Mouse (Mus musculus) lung, embryonic 14.5 days (tissue): ENCODE results near the gene Tagln3. TPM values are rescaled to one million over a fixed set of nuclear protein-coding genes. Genes with fewer than 3 reads are reported as not detected.

Experiments used
- ATAC-seq: fragments of 200-750 bp; cut with Nextera tagmentation; 2 replicates; pipeline ENCODE4 v1.8.0; 2017; ENCODE audit warnings: mild to moderate bottlenecking, moderate TSS enrichment, moderate library complexity; ENCODE audit not compliant: insufficient read depth
- DNase-seq: peaks from one replicate; pipeline ENCODE4 v3.0.0-alpha.2; 2015
- H3K27ac ChIP-seq: fragments of 300-500 bp; sonication (generic); 2 replicates; pipeline ENCODE4 v1.5.1; 2014; ENCODE audit warnings: low read depth, mild to moderate bottlenecking, moderate library complexity
- H3K27me3 ChIP-seq: fragments of 300-500 bp; sonication (generic); 2 replicates; pipeline ENCODE4 v1.6.1; 2014; ENCODE audit warnings: low read length, control low read depth; ENCODE audit not compliant: insufficient read depth
- H3K36me3 ChIP-seq: fragments of 300-500 bp; sonication (generic); 2 replicates; pipeline ENCODE4 v1.6.1; 2014; ENCODE audit warnings: control low read depth; ENCODE audit not compliant: insufficient read depth
- H3K4me1 ChIP-seq: fragments of 300-500 bp; sonication (generic); 2 replicates; pipeline ENCODE4 v1.6.1; 2014; ENCODE audit warnings: antibody characterized with exemption, control low read depth; ENCODE audit not compliant: insufficient read depth
- H3K4me2 ChIP-seq: fragments of 300-500 bp; sonication (generic); 2 replicates; pipeline ENCODE4 v1.6.1; 2014; ENCODE audit warnings: mild to moderate bottlenecking
- H3K4me3 ChIP-seq: fragments of 300-500 bp; sonication (generic); 2 replicates; pipeline ENCODE4 v1.5.1; 2014; ENCODE audit warnings: low read depth, low read length
- H3K9ac ChIP-seq: fragments of 300-500 bp; sonication (generic); 2 replicates; pipeline ENCODE4 v1.6.1; 2014
- H3K9me3 ChIP-seq: fragments of 300-500 bp; sonication (generic); 2 replicates; pipeline ENCODE4 v1.6.1; 2016; ENCODE audit warnings: low read depth, low read length, control low read depth
- CTCF ChIP-seq: IDR thresholded peaks from 2 replicates; pipeline ENCODE4 v1.5.1; 2016; ENCODE audit warnings: antibody characterized with exemption, low read depth
- WGBS: fragments of 180-500 bp; shearing (Covaris S2); extraction: QIAGEN DNeasy Blood & Tissue Kit; methylation state at CpG from one replicate; pipeline ENCODE4 v1.1.7; 2014; 5-methylcytosine and 5-hydroxymethylcytosine counted together
- polyA plus RNA-seq: library from polyadenylated mRNA; unstranded; fragments of >200 nt; fragmentation: Nextera tagmentation; extraction: Ambion mirVana; gene quantifications from 2 replicates; pipeline ENCODE4 v1.2.1, GENCODE M21; 2014

Tagln3 gene
- polyA plus RNA-seq, 1 experiment from 2014 or later = 5.2 TPM

DNA sequence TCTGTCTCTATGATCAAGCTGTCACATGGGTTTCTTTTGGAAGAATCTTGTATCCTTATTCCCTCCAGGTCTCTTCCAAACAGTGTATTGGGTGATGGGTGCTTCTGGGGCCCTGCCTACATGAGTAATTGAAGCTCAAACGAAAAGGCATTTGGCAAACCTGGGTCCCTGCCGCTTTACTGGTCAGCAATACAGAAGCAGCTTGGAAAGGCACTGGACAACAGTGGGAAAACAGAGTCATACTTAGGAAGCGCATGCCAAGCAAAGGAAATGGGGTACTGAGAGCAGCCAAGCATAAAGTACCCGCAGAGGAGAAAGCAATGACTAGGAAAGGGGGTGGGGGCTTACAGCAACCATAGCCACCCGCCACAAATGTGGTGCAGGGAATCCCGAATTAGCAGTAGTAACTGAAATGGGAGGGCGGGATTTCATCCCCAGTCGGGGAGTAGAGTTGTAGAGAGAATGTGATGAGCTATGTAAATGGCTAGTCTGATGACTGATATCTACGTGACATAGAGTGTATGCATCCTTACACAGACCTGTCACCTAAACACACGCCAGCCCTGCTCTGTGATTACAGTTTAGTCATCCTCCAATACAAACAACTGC lies 4.3 kb downstream of the Tagln3 start:
- no peak for TF ChIP-seq CTCF
- Histone ChIP-seq H3K9ac (no peak overlapping the region), H3K9me3 (no peaks in the 10 kb centered on the region), H3K4me2 (no peak overlapping the region), H3K36me3 (no peaks in the 10 kb centered on the region), H3K27me3 (no peaks in the 10 kb centered on the region), H3K4me1 (no peaks in the 10 kb centered on the region), H3K27ac (no peak overlapping the region), H3K4me3 (no peak overlapping the region)
- ATAC-seq (no peak), DNase-seq (no peak)
- 85% methylated on average over 10 of the region's 10 CpGs for WGBS

DNA sequence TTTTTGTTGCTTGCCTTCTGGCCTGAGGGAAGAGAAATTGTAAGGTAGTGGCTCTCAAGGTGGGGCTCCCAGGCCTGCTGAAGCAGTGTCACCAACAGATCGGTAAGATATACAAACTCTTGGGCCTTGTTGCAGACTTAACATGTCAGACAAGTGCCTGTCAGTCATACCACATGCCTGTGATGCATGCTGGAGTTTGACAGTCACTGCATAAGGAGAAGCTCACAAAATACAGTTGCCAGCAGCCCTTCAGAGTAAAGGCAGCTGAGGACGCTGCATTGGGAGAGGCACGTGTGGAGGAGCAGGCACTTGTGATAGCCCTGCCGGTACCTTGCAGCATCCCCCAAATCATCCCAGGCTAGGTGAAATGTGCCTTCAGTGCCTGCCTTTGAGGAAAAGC lies 6.1 kb downstream of the Tagln3 start:
- WGBS = 89% methylated on average over 4 of the region's 4 CpGs
- Histone ChIP-seq H3K9ac (no peak overlapping the region), H3K4me1 (no peaks in the 10 kb centered on the region), H3K36me3 (no peaks in the 10 kb centered on the region), H3K4me2 (no peak overlapping the region), H3K27me3 (no peaks in the 10 kb centered on the region), H3K4me3 (no peak overlapping the region), H3K9me3 (no peaks in the 10 kb centered on the region), H3K27ac (no peak overlapping the region)
- ATAC-seq (no peak), DNase-seq (no peak)
- no peak for TF ChIP-seq CTCF

DNA sequence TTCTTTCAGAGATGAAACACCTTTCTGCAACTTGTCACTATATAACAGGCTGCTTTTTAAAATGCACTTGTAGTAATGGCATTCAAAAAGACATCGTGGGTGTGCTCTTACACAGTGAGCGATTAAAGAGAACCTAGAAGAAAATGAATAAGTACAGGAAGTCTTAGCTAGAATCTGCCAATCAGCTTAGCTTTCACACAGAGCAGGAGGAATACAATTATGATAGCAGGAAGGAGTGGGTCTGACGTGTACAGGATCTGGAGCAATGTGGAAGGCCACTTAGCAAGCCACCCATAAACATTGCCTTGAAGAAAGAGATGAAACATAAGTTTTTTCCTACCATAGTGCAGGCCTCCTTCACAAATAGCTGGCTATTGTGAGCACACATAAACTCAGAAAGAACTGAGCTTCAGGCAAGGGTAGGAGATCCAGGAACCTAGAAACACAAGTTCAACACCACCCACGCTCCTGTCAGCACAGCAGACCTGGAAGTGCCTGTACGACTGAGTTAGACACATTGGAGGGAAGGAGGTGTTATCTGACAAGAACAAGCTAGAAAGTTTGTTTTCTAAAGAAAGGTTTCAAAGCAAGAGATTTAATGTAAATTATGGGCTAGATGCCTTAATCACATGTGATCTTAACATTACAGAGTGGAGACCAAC lies 9.8 kb downstream of the Tagln3 start:
- ATAC-seq (no peak), DNase-seq (no peak)
- no peaks in the 10 kb centered on the region for H3K27me3 ChIP-seq
- no peaks in the 10 kb centered on the region for H3K4me1 ChIP-seq
- no peak for TF ChIP-seq CTCF
- H3K27ac ChIP-seq = no peak overlapping the region
- H3K9me3 ChIP-seq = no peaks in the 10 kb centered on the region
- no peak overlapping the region for H3K4me2 ChIP-seq
- no peak overlapping the region for H3K9ac ChIP-seq
- 73% methylated on average over 5 of the region's 5 CpGs for WGBS
- no peaks in the 10 kb centered on the region for H3K36me3 ChIP-seq
- no peak overlapping the region for H3K4me3 ChIP-seq

DNA sequence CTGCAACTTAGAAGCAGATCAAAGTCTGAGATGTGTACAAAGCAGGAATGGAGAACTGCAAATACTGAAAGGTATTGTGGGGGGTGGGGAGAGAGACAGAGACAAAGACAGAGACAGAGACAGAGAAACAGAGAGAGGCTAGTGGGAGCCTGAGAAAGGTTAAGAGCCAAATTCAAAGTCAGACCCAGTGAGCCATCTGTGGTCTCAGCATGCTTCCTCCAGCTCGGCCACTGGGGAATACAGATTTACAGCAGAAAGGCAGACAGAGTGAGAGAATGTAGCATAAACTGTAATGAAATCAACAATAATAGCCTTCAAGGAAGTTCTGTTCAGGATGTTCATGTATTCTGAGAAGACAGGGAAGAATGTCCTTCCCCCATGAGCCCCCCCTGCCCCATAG lies 10.5 kb downstream of the Tagln3 start:
- no peak overlapping the region for H3K27ac ChIP-seq
- H3K4me1 ChIP-seq = no peaks in the 10 kb centered on the region
- no peak overlapping the region for H3K9ac ChIP-seq
- no peak overlapping the region for H3K4me3 ChIP-seq
- no peaks in the 10 kb centered on the region for H3K9me3 ChIP-seq
- no peak for TF ChIP-seq CTCF
- 70% methylated on average over 1 of the region's 1 CpGs for WGBS
- H3K4me2 ChIP-seq = no peak overlapping the region
- DNase-seq (no peak), ATAC-seq (no peak)
- H3K36me3 ChIP-seq = no peaks in the 10 kb centered on the region
- H3K27me3 ChIP-seq = no peaks in the 10 kb centered on the region

DNA sequence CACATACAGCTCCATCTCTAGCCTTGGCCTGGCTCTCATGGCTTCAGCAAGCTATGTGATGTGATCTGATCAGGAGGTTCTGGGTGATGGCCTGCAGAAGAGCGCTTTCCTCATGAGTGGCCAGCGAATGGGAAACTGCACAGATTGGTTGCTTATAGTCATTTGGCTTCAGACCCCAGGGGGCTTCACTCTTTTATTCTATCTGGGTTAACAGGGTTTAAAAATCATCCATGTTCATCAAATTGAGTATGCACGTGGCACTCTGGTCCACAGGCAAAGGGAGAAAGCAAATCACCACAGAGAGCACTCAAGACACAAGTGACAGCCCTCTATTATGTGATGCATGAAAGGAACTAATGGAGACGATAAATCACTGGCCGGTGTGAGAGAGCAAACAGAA lies 11.1 kb downstream of the Tagln3 start:
- TF ChIP-seq CTCF = no peak
- ATAC-seq (no peak), DNase-seq (no peak)
- 91% methylated on average over 5 of the region's 5 CpGs for WGBS
- no peak overlapping the region for H3K4me3 ChIP-seq
- no peaks in the 10 kb centered on the region for H3K4me1 ChIP-seq
- no peaks in the 10 kb centered on the region for H3K36me3 ChIP-seq
- no peak overlapping the region for H3K9ac ChIP-seq
- no peaks in the 10 kb centered on the region for H3K27me3 ChIP-seq
- no peak overlapping the region for H3K4me2 ChIP-seq
- no peak overlapping the region for H3K27ac ChIP-seq
- no peaks in the 10 kb centered on the region for H3K9me3 ChIP-seq

DNA sequence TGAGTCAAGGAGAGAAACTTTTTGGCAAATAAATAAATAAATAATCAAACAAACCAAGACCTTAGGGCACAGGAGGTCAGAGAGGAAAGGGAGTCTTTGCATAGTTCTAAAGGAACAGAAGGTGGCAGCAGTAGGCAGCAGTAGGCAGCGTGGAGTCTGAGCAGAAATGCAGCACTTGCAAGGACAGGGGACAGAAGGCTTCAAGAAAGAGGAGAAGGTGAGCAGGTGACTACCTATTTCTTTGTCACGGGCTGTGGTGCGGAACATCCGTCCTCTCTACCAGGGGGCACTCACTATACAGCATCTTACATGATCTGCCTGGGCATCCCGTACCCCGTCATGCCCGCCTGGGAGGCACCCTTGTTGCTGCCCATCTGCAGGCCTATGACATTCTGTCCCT lies 13.1 kb downstream of the Tagln3 start:
- peak; percentile 24 for DNase-seq
- ATAC-seq = no peak
- WGBS = 78% methylated on average over 7 of the region's 7 CpGs

DNA sequence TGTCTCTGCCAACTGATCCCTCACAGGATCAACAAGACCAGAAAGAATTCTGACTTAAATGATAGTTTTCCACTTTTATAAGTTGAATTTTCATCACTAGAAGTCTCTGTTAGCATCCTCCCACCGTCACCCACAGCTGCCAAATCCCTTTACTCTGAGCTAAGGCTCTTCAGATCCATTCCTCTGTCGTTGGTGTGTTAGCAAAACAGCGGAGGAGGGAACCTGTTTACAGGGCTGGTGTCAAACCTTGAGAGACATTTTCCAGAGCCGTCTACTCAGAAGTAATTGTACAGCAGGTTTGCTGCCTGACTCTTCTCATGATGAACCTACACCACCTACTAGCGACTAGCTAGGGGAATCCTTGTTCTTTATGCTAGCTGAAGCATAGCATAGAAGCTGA lies 25.1 kb downstream of the Tagln3 start:
- no peak overlapping the region for H3K9ac ChIP-seq
- no peak overlapping the region for H3K4me2 ChIP-seq
- no peaks in the 10 kb centered on the region for H3K9me3 ChIP-seq
- H3K4me1 ChIP-seq = no peaks in the 10 kb centered on the region
- no peak overlapping the region for H3K4me3 ChIP-seq
- DNase-seq (no peak), ATAC-seq (no peak)
- H3K27me3 ChIP-seq = no peaks in the 10 kb centered on the region
- no peak overlapping the region for H3K27ac ChIP-seq
- WGBS = 55% methylated on average over 5 of the region's 5 CpGs
- no peaks in the 10 kb centered on the region for H3K36me3 ChIP-seq
- TF ChIP-seq CTCF = no peak

More for the DNA sequence above, 13.1 kb downstream of the Tagln3 start:
- no peaks in the 10 kb centered on the region for H3K9me3 ChIP-seq
- no peak overlapping the region for H3K9ac ChIP-seq
- no peaks in the 10 kb centered on the region for H3K4me1 ChIP-seq
- H3K27ac ChIP-seq = no peak overlapping the region
- no peaks in the 10 kb centered on the region for H3K27me3 ChIP-seq
- TF ChIP-seq CTCF = peak; percentile 48; the same call in 1 of the 2 replicates
- no peak overlapping the region for H3K4me3 ChIP-seq
- no peak overlapping the region for H3K4me2 ChIP-seq
- no peaks in the 10 kb centered on the region for H3K36me3 ChIP-seq

DNA sequence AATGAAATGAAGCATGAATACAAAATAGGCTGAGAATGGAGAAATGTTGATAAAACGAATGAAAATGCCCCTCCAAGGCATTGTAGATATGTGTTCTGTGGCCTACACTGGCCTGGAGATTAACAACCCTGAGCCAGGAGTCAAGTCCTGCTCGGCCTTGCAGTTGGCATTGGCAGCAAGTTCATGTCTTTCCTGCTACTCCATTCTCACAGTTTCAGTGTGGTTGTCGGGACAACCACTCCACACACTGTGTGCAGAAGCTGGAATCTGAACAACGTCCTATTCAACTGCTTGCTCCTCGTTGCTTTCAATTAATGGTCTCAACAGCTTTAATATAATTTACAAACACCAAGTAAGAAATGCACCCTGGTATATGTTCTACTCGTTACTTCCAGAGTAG lies 26.4 kb downstream of the Tagln3 start:
- no peaks in the 10 kb centered on the region for H3K36me3 ChIP-seq
- DNase-seq (no peak), ATAC-seq (no peak)
- WGBS = 66% methylated on average over 6 of the region's 6 CpGs
- no peak overlapping the region for H3K4me3 ChIP-seq
- H3K4me2 ChIP-seq = no peak overlapping the region
- H3K27me3 ChIP-seq = no peaks in the 10 kb centered on the region
- H3K27ac ChIP-seq = no peak overlapping the region
- TF ChIP-seq CTCF = no peak
- H3K4me1 ChIP-seq = no peaks in the 10 kb centered on the region
- H3K9ac ChIP-seq = no peak overlapping the region
- H3K9me3 ChIP-seq = no peaks in the 10 kb centered on the region
